Mouse (Mus musculus): ENCODE measurements at regions not wholly inside any gene's neighbourhood (a gene's known extent, or its start where the extent isn't known, plus 50 kb on each side); places are given as distances from the start of the nearest gene placed in this dataset.

DNA sequence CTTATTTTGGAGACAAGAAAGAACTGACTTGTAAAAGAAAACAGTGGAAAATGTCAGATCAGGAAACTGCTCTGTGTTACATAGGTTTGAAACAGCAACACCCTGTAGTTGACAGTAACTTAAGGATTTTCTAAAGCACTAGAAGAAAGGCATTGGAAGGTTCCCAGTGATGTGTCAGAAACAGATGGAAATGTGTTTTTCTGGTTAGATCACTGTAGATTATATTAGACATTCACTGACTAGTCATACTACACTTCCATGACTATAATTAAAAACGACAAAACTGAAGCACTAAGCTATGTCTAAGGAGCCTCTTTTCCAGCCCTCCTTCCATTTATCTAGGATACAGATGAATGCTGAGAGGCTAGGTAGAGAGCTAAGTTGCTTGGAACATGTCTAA, 59.1 kb upstream of the Apob start:
- WGBS, result 84% methylated on average over 1 of the region's 1 CpGs
- Histone ChIP-seq H3K4me3 (no peak overlapping the region), H3K27me3 (replicated peaks; ENCODE audit: low read depth, poor library complexity, severe bottlenecking) (no peaks in the 10 kb centered on the region), H3K27ac (replicated peaks) (no peak overlapping the region), H3K36me3 (replicated peaks) (no peaks in the 10 kb centered on the region), H3K9me3 (no peaks in the 10 kb centered on the region), H3K4me1 (no peaks in the 10 kb centered on the region)
- DNase-seq (ENCODE audit: low spot score), result no peak

- H3K36me3 ChIP-seq (replicated peaks), result no peaks in the 10 kb centered on the region
- H3K4me3 ChIP-seq, result no peak overlapping the region
- no peaks in the 10 kb centered on the region for H3K4me1 ChIP-seq
- DNase-seq (ENCODE audit: low spot score), result no peak
- H3K27ac ChIP-seq (replicated peaks), result no peak overlapping the region
- WGBS, result 91% methylated on average over 4 of the region's 4 CpGs
- H3K27me3 ChIP-seq (replicated peaks; ENCODE audit: low read depth, poor library complexity, severe bottlenecking), result no peaks in the 10 kb centered on the region
- H3K9me3 ChIP-seq, result no peaks in the 10 kb centered on the region
Measured at GRCm38 (mm10) chr12:7918967-7919708, 58.3 kb upstream of the Apob start.

DNA sequence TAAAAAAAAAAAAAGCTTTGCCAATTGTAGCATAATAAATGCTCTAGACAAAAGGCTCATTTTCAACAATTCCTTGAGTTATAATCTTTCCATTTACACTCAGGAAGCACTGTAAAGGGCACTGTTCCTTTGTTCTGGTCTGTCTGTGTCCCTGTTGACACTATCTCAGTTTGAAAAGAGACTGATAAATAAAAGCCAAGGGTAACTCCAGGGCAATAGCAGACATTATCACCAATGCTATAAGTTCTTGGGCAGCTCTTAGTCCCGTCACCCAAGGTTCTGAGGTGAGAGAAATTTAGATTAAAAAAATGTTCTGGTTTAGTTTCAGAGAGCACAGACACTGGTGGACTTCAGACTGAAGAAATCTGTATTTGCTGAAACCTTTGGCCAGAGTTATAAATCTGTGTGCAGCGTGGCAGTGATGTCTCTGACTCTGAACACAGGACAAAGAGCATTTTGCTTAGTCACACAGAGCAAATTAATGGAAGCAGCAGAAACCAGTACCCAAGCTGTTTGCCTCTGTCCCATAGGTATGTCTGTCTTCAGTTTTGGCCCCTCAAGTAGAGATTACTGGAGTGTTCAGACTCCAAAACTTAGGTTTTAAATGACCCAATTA, 57.6 kb upstream of the Apob start:
- Histone ChIP-seq H3K36me3 (replicated peaks) (no peaks in the 10 kb centered on the region), H3K9me3 (no peaks in the 10 kb centered on the region), H3K27me3 (replicated peaks; ENCODE audit: low read depth, poor library complexity, severe bottlenecking) (no peaks in the 10 kb centered on the region), H3K27ac (replicated peaks) (no peak overlapping the region), H3K4me3 (no peak overlapping the region), H3K4me1 (no peaks in the 10 kb centered on the region)
- DNase-seq (ENCODE audit: low spot score), result no peak
- 86% methylated on average over 2 of the region's 2 CpGs for WGBS

- WGBS, result 74% methylated on average over 1 of the region's 1 CpGs
- Histone ChIP-seq H3K27me3 (replicated peaks; ENCODE audit: low read depth, poor library complexity, severe bottlenecking) (no peaks in the 10 kb centered on the region), H3K4me1 (no peaks in the 10 kb centered on the region), H3K27ac (replicated peaks) (no peak overlapping the region), H3K9me3 (no peaks in the 10 kb centered on the region), H3K36me3 (replicated peaks) (no peaks in the 10 kb centered on the region), H3K4me3 (no peak overlapping the region)
- DNase-seq (ENCODE audit: low spot score), result no peak
Measured at GRCm38 (mm10) chr12:7920888-7921287, 56.6 kb upstream of the Apob start.

Measured in embryonic facial prominence, embryonic 10.5 days (tissue).